Mouse (Mus musculus): ENCODE measurements around the gene Gpr39. TPM values are rescaled to one million over a fixed set of nuclear protein-coding genes. Genes with fewer than 3 reads are reported as not detected.

Gene Gpr39
- total RNA-seq, 1 experiment = 1.7 TPM

GRCm38 (mm10) chr1:125660901-125661300 is 15.9 kb upstream of the Gpr39 start:
- Histone ChIP-seq H3K4me3 (ENCODE audit: insufficient read depth in 1 of 2, low read depth in 1 of 2, low read length in 2 of 2, poor library complexity in 1 of 2, severe bottlenecking in 1 of 2) (no peak overlapping the region), H3K9ac (ENCODE audit: insufficient read depth, low read depth, low read length, poor library complexity, severe bottlenecking) (no peak overlapping the region), H3K36me3 (ENCODE audit: control insufficient read depth, insufficient read depth, low read length, poor library complexity, severe bottlenecking) (no peaks in the 10 kb centered on the region), H3K27ac (ENCODE audit: insufficient read depth, low read depth, low read length, poor library complexity, severe bottlenecking) (no peak overlapping the region), H3K9me3 (ENCODE audit: control insufficient read depth, insufficient read depth, low read depth, low read length) (no peaks in the 10 kb centered on the region), H3K4me1 (ENCODE audit: control insufficient read depth in 2 of 2, insufficient read depth in 2 of 2, low read length in 2 of 2, poor library complexity in 1 of 2) (no peaks in the 10 kb centered on the region)
- in situ Hi-C loops (cut with MboI; ENCODE audit: low sequenced_read_pairs in 2 of 2, unreplicated experiment in 2 of 2) = no loop called here
- no peak for TF ChIP-seq HCFC1 (IDR thresholded peaks at IDR 0.05; ENCODE audit: borderline replicate concordance, insufficient read depth, low read length)
- no peak for TF ChIP-seq CHD2 (IDR thresholded peaks at IDR 0.05; ENCODE audit: low read depth, low read length)
- no peak for TF ChIP-seq ZNF384 (IDR thresholded peaks at IDR 0.05; ENCODE audit: low read depth, low read length)
- no peak for TF ChIP-seq ZC3H11A (IDR thresholded peaks at IDR 0.05; ENCODE audit: borderline replicate concordance, low read depth, low read length)
- TF ChIP-seq MAFK (IDR thresholded peaks at IDR 0.05; ENCODE audit: insufficient read depth, low read depth, low read length) = no peak
- no peak for DNase-seq (ENCODE audit: low read depth, low spot score)

DNA sequence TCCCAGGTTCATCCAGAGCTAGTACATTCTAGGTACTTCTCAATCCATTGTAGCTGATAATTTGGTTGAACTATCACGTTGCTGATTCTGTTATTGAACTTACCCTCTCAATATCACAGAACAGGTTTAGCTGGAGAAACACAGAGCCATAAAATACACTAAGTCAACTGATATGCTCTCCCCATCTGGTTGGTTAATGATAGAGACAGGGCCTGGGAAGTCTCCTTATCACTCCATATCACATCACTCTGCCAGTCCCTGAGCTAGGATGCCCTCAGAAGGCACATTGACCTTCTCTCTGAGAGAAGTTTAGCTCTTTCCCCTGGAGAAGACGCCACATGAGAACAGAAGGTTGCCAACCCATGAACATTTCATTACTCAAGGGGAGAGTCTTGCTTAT is 14.7 kb upstream of the Gpr39 start:
- Histone ChIP-seq H3K36me3 (ENCODE audit: control insufficient read depth, insufficient read depth, low read length, poor library complexity, severe bottlenecking) (no peaks in the 10 kb centered on the region), H3K9me3 (ENCODE audit: control insufficient read depth, insufficient read depth, low read depth, low read length) (no peaks in the 10 kb centered on the region), H3K27ac (ENCODE audit: insufficient read depth, low read depth, low read length, poor library complexity, severe bottlenecking) (no peak overlapping the region), H3K4me3 (ENCODE audit: insufficient read depth in 1 of 2, low read depth in 1 of 2, low read length in 2 of 2, poor library complexity in 1 of 2, severe bottlenecking in 1 of 2) (no peak overlapping the region), H3K4me1 (ENCODE audit: control insufficient read depth in 2 of 2, insufficient read depth in 2 of 2, low read length in 2 of 2, poor library complexity in 1 of 2) (no peaks in the 10 kb centered on the region), H3K9ac (ENCODE audit: insufficient read depth, low read depth, low read length, poor library complexity, severe bottlenecking) (no peak overlapping the region)
- TF ChIP-seq MAFK (IDR thresholded peaks at IDR 0.05; ENCODE audit: insufficient read depth, low read depth, low read length) = no peak
- no peak for TF ChIP-seq HCFC1 (IDR thresholded peaks at IDR 0.05; ENCODE audit: borderline replicate concordance, insufficient read depth, low read length)
- in situ Hi-C loops (cut with MboI; ENCODE audit: low sequenced_read_pairs in 2 of 2, unreplicated experiment in 2 of 2) = no loop called here
- no peak for DNase-seq (ENCODE audit: low read depth, low spot score)

DNA sequence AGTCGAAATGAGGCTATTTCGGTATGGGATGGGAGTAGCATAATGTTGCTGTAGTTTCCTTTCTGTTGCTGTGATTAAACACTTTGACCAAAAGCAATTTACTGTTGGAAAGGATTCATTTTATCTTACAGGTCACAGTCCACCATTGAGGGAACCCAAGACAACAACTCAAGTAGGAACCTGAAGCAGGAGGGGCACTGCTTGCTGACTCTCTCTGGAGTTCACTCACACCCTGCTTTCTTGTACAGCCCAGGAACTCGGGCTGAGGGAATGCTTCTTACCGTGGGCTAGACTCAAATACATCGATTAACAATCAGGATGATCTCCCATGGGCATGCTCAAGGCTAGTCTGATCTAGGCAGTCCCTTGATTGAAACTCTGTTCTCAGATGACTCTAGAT is 14.1 kb upstream of the Gpr39 start:
- no peaks in the 10 kb centered on the region for H3K9me3 ChIP-seq (ENCODE audit: control insufficient read depth, insufficient read depth, low read depth, low read length)

DNA sequence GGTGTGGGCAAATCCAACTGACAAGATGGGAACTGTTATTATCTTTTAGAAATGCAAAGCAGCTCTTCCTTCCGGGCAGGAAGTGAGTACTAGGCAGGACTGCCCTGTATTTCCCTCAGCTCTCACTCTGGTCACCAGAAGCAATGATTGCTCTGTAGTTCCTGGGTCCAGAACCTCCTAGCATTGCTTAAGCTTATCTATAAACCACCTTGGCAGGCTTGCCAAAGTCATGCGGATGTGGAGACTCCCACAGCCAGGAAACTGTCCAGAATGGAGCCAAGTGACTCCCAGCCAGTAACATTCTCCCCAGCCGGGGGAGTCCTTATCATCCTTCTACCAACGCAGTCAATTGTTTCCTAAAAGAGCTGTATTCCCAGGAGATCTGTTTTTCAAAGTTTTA is 13.7 kb upstream of the Gpr39 start:
- no peak for TF ChIP-seq MAFK (IDR thresholded peaks at IDR 0.05; ENCODE audit: insufficient read depth, low read depth, low read length)
- no peak for TF ChIP-seq ZNF384 (IDR thresholded peaks at IDR 0.05; ENCODE audit: low read depth, low read length)
- TF ChIP-seq ZC3H11A (IDR thresholded peaks at IDR 0.05; ENCODE audit: borderline replicate concordance, low read depth, low read length) = no peak
- TF ChIP-seq HCFC1 (IDR thresholded peaks at IDR 0.05; ENCODE audit: borderline replicate concordance, insufficient read depth, low read length) = no peak
- TF ChIP-seq CHD2 (IDR thresholded peaks at IDR 0.05; ENCODE audit: low read depth, low read length) = no peak

More for the DNA sequence above, 14.1 kb upstream of the Gpr39 start:
- Histone ChIP-seq H3K27ac (ENCODE audit: insufficient read depth, low read depth, low read length, poor library complexity, severe bottlenecking) (no peak overlapping the region), H3K4me3 (ENCODE audit: insufficient read depth in 1 of 2, low read depth in 1 of 2, low read length in 2 of 2, poor library complexity in 1 of 2, severe bottlenecking in 1 of 2) (no peak overlapping the region), H3K36me3 (ENCODE audit: control insufficient read depth, insufficient read depth, low read length, poor library complexity, severe bottlenecking) (no peaks in the 10 kb centered on the region), H3K9ac (ENCODE audit: insufficient read depth, low read depth, low read length, poor library complexity, severe bottlenecking) (no peak overlapping the region), H3K4me1 (ENCODE audit: control insufficient read depth in 2 of 2, insufficient read depth in 2 of 2, low read length in 2 of 2, poor library complexity in 1 of 2) (no peaks in the 10 kb centered on the region)
- DNase-seq (ENCODE audit: low read depth, low spot score) = no peak
- TF ChIP-seq HCFC1 (IDR thresholded peaks at IDR 0.05; ENCODE audit: borderline replicate concordance, insufficient read depth, low read length) (no peak), ZC3H11A (IDR thresholded peaks at IDR 0.05; ENCODE audit: borderline replicate concordance, low read depth, low read length) (no peak)
- in situ Hi-C loops (cut with MboI; ENCODE audit: low sequenced_read_pairs in 2 of 2, unreplicated experiment in 2 of 2) = no loop called here

GRCm38 (mm10) chr1:125665127-125665637 is 11.6 kb upstream of the Gpr39 start:
- H3K9me3 ChIP-seq (ENCODE audit: control insufficient read depth, insufficient read depth, low read depth, low read length) = no peaks in the 10 kb centered on the region
- H3K9ac ChIP-seq (ENCODE audit: insufficient read depth, low read depth, low read length, poor library complexity, severe bottlenecking) = no peak overlapping the region
- no peak for DNase-seq (ENCODE audit: low read depth, low spot score)
- in situ Hi-C loops (cut with MboI; ENCODE audit: low sequenced_read_pairs in 2 of 2, unreplicated experiment in 2 of 2) = no loop called here
- H3K4me3 ChIP-seq (ENCODE audit: insufficient read depth in 1 of 2, low read depth in 1 of 2, low read length in 2 of 2, poor library complexity in 1 of 2, severe bottlenecking in 1 of 2) = no peak overlapping the region
- no peaks in the 10 kb centered on the region for H3K36me3 ChIP-seq (ENCODE audit: control insufficient read depth, insufficient read depth, low read length, poor library complexity, severe bottlenecking)
- no peak overlapping the region for H3K27ac ChIP-seq (ENCODE audit: insufficient read depth, low read depth, low read length, poor library complexity, severe bottlenecking)
- no peaks in the 10 kb centered on the region for H3K4me1 ChIP-seq (ENCODE audit: control insufficient read depth in 2 of 2, insufficient read depth in 2 of 2, low read length in 2 of 2, poor library complexity in 1 of 2)
- TF ChIP-seq ZC3H11A (IDR thresholded peaks at IDR 0.05; ENCODE audit: borderline replicate concordance, low read depth, low read length) (no peak), MAFK (IDR thresholded peaks at IDR 0.05; ENCODE audit: insufficient read depth, low read depth, low read length) (no peak), HCFC1 (IDR thresholded peaks at IDR 0.05; ENCODE audit: borderline replicate concordance, insufficient read depth, low read length) (no peak), CHD2 (IDR thresholded peaks at IDR 0.05; ENCODE audit: low read depth, low read length) (no peak), ZNF384 (IDR thresholded peaks at IDR 0.05; ENCODE audit: low read depth, low read length) (no peak)

More for the DNA sequence above, 13.7 kb upstream of the Gpr39 start:
- no peak for DNase-seq (ENCODE audit: low read depth, low spot score)
- H3K27ac ChIP-seq (ENCODE audit: insufficient read depth, low read depth, low read length, poor library complexity, severe bottlenecking) = no peak overlapping the region
- no peak overlapping the region for H3K9ac ChIP-seq (ENCODE audit: insufficient read depth, low read depth, low read length, poor library complexity, severe bottlenecking)
- no peaks in the 10 kb centered on the region for H3K9me3 ChIP-seq (ENCODE audit: control insufficient read depth, insufficient read depth, low read depth, low read length)
- H3K4me3 ChIP-seq (ENCODE audit: insufficient read depth in 1 of 2, low read depth in 1 of 2, low read length in 2 of 2, poor library complexity in 1 of 2, severe bottlenecking in 1 of 2) = no peak overlapping the region
- no peaks in the 10 kb centered on the region for H3K4me1 ChIP-seq (ENCODE audit: control insufficient read depth in 2 of 2, insufficient read depth in 2 of 2, low read length in 2 of 2, poor library complexity in 1 of 2)
- in situ Hi-C loops (cut with MboI; ENCODE audit: low sequenced_read_pairs in 2 of 2, unreplicated experiment in 2 of 2) = no loop called here
- no peaks in the 10 kb centered on the region for H3K36me3 ChIP-seq (ENCODE audit: control insufficient read depth, insufficient read depth, low read length, poor library complexity, severe bottlenecking)

All from ES-E14 (cell line).